Mouse (Mus musculus) layer of hippocampus, postnatal 36 days (tissue): ENCODE data around the gene Runx3. TPM values are rescaled to one million over a fixed set of nuclear protein-coding genes. Genes with fewer than 3 reads are reported as not detected.

Experiments
- DNase-seq, 2 experiments: peaks; one replicate each; pipeline ENCODE4 v3.0.0; 2022
- total RNA-seq, 2 experiments: library from RNA; stranded (reverse); gene quantifications; 2 replicates each; pipeline ENCODE4 v1.2.3; 2021

The Runx3 gene
- total RNA-seq, 2 experiments from 2014 or later = not detected

GRCm38 (mm10) chr4:135151111-135151987 lies 30.9 kb downstream of the Runx3 start:
- DNase-seq = no peak

- no peak for DNase-seq
These were observed 31.6 kb downstream of the Runx3 start for GRCm38 (mm10) chr4:135151988-135152594.

GRCm38 (mm10) chr4:135152834-135153259 lies 32.4 kb downstream of the Runx3 start:
- no peak for DNase-seq

- DNase-seq = no peak
These were observed 33.0 kb downstream of the Runx3 start for GRCm38 (mm10) chr4:135153260-135154088.

- no peak for DNase-seq
These were observed 33.9 kb downstream of the Runx3 start for GRCm38 (mm10) chr4:135154089-135154949.

GRCm38 (mm10) chr4:135155106-135155800 lies 34.8 kb downstream of the Runx3 start:
- no peak for DNase-seq

- DNase-seq = no peak
These were observed 35.5 kb downstream of the Runx3 start for GRCm38 (mm10) chr4:135155805-135156469.

GRCm38 (mm10) chr4:135156531-135156930 lies 36.1 kb downstream of the Runx3 start:
- DNase-seq = no peak

- DNase-seq = no peak
These were observed 36.9 kb downstream of the Runx3 start for GRCm38 (mm10) chr4:135157329-135157728.

GRCm38 (mm10) chr4:135158724-135159409 lies 38.4 kb downstream of the Runx3 start:
- no peak for DNase-seq

- DNase-seq = no peak
These were observed 39.2 kb downstream of the Runx3 start for GRCm38 (mm10) chr4:135159663-135160062.

- DNase-seq = no peak
These were observed 39.7 kb downstream of the Runx3 start for GRCm38 (mm10) chr4:135160168-135160567.

GRCm38 (mm10) chr4:135161441-135161840 lies 41.0 kb downstream of the Runx3 start:
- DNase-seq = no peak

GRCm38 (mm10) chr4:135165761-135166160 lies 45.3 kb downstream of the Runx3 start:
- no peak for DNase-seq

GRCm38 (mm10) chr4:135166413-135167225 lies 46.2 kb downstream of the Runx3 start:
- DNase-seq = no peak

- DNase-seq = no peak
These were observed 47.5 kb downstream of the Runx3 start for GRCm38 (mm10) chr4:135167816-135168527.

- DNase-seq = no peak
These were observed 48.6 kb downstream of the Runx3 start for GRCm38 (mm10) chr4:135169096-135169495.

- no peak for DNase-seq
These were observed 49.0 kb downstream of the Runx3 start for GRCm38 (mm10) chr4:135169501-135169900.
